8 mouse cellular contexts compared by ENCODE assay signal in genomic region chr7:144582284-144582980, GRCm38 (mm10). TPM values are rescaled to one million over a fixed set of nuclear protein-coding genes. Genes with fewer than 3 reads are reported as not detected.
DNase-seq lines count a peak whose midpoint lies in the region; ATAC-seq lines count a peak whose summit lies in the region.

Gene Fadd, minus strand, starts transcription at chr7:144582463.

- peaks cover 12% of the 10 kb centered on the region; the same call in 1 of the 2 replicates for H3K27me3 ChIP-seq in hindbrain, embryonic 13.5 days

- peak within 1 kb of the TSS; percentile 82 for H3K4me2 ChIP-seq in hindbrain, embryonic 13.5 days

- no peaks in the 10 kb centered on the region for H3K9me3 ChIP-seq in hindbrain, embryonic 13.5 days

- under 1% methylated on average over 34 of the region's 34 CpGs for WGBS in hindbrain, embryonic 13.5 days

- ATAC-seq in hindbrain, embryonic 13.5 days (ENCODE audit: low FRiP score) = peak; percentile 86

- H3K9ac ChIP-seq in hindbrain, embryonic 13.5 days = peak within 1 kb of the TSS; percentile 84

- peaks cover 28% of the 10 kb centered on the region for H3K36me3 ChIP-seq in hindbrain, embryonic 13.5 days

- H3K27ac ChIP-seq in hindbrain, embryonic 13.5 days = peak within 1 kb of the TSS; percentile 93

- peaks cover 23% of the 10 kb centered on the region for H3K4me1 ChIP-seq in hindbrain, embryonic 13.5 days (replicated peaks)

- peak; percentile 95 for DNase-seq in NIH3T3 (ENCODE audit: low read depth)
- DNase-seq in cerebellum, postnatal 10 days = peak; percentile 96 to 97
- peak; percentile 87 to 91 for DNase-seq in frontal cortex, postnatal 14 days (ENCODE audit: low spot score in 2 of 2)
- DNase-seq in layer of hippocampus, postnatal 25 days (ENCODE audit: extremely low spot score in 1 of 2, low spot score in 1 of 2) = peak; percentile 89 to 93
- DNase-seq in lung, postnatal 25 days (ENCODE audit: low spot score) = peak; percentile 96
- DNase-seq in retina, embryonic 14.5 days (ENCODE audit: low spot score) = peak; percentile 97
- peak; percentile 95 for DNase-seq in thymus, postnatal 4 days

- peak within 1 kb of the TSS; percentile 88 for H3K4me3 ChIP-seq in hindbrain, embryonic 13.5 days

RNA-seq across cellular contexts. Expression of gene Fadd, which starts in this region (rescaled TPM):
- polyA plus RNA-seq in hindbrain, embryonic 13.5 days (2015; fragmentation: Nextera tagmentation; extraction: Ambion mirVana) = 5.1 and 5.4 TPM in 2 replicates
- total RNA-seq in layer of hippocampus, postnatal 25 days (2021) = 1 to 10 TPM; 2.0 to 2.2 TPM

Comparison
In these comparisons a context has a peak if more than half of its experiments do, and no peak if none do; other contexts are left out.
1. Peak in every context shown above with its lines: DNase-seq, ATAC-seq, H3K4me3 ChIP-seq and H3K27ac ChIP-seq.